Mouse (Mus musculus): ENCODE results near the gene Lrrc1.

DNA sequence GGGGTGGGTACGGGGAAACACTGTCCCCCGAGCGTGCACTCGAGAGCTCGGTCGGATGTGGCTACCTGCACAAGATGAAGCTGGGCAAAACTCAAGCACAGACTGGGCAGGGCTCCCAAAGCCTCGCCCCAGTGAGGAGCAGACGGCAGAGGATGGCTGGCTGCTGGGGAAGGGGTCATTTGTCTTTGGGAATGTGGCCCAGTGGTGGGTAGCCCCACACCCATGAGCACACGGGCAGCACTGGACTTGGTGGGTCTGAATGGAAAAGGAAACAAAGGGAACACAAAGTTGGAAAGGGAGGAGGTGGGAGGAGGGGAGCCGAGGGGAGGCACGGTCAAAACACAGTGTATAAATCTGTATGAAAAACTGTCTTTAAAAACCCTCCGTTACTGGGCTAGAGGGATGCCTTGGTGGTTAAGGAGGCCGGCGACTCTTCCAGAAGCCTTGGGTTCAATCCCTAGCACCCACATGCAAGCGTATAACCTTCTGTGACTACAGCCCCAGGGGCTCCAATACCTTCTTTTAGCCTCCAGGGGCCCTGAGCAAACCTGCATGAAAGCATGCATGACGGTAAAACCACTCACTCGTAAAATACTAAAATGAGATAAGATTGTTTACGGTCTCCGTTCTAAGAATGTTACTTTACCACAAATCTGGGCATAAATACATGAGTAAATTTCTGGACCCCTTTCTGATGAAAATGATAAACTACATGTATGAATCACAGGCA, 89.1 kb downstream of the Lrrc1 start:
- TF ChIP-seq CTCF (conservative IDR thresholded peaks at IDR 0.05; ENCODE audit: insufficient read depth, insufficient read length, low read depth, low read length) (no peak), POLR2A (IDR thresholded peaks at IDR 0.05; ENCODE audit: low read depth, low read length) (no peak)

Measured in kidney, adult 2 months (tissue).